Mouse (Mus musculus) liver, embryonic 14.5 days (tissue): ENCODE results near the gene F11r. TPM values are rescaled to one million over a fixed set of nuclear protein-coding genes. Genes with fewer than 3 reads are reported as not detected.
A peak's percentile ranks its signal among the peaks of the same experiment; 100 is the strongest.

Source experiments
- ATAC-seq: fragments of 200-750 bp; cut with Nextera tagmentation; 2 replicates; pipeline ENCODE4 v1.8.0; 2017; ENCODE audit warnings: moderate number of reproducible peaks, mild to moderate bottlenecking, moderate library complexity; ENCODE audit not compliant: insufficient read depth
- DNase-seq, 3 experiments: peaks; one replicate each; pipeline ENCODE4 v3.0.0-alpha.2; 2012 to 2013; ENCODE audit warnings: low read depth in 3 of 3, low spot score in 3 of 3
- H3K27ac ChIP-seq: fragments of 300-500 bp; sonication (generic); 2 replicates; pipeline ENCODE4 v1.5.1; 2014; ENCODE audit warnings: moderate library complexity, mild to moderate bottlenecking, control low read depth, inconsistent platforms
- H3K27me3 ChIP-seq: fragments of 300-500 bp; sonication (generic); 2 replicates; pipeline ENCODE4 v1.6.1; 2014; ENCODE audit warnings: mild to moderate bottlenecking, low read length, moderate library complexity; ENCODE audit not compliant: control insufficient read depth, insufficient read depth
- H3K36me3 ChIP-seq: fragments of 300-500 bp; sonication (generic); replicated peaks from 2 replicates; pipeline ENCODE4 v1.6.1; 2014; ENCODE audit warnings: low read depth; ENCODE audit not compliant: control insufficient read depth, insufficient read depth
- H3K4me1 ChIP-seq, 2 experiments: fragments of 200-500 bp in 1 of 2; fragments of 300-500 bp in 1 of 2; sonication (generic) in 1 of 2; replicated peaks; 2 replicates each; pipeline ENCODE4 v1.6.1; 2012 to 2014; ENCODE audit warnings: antibody characterized with exemption in 1 of 2, inconsistent platforms in 1 of 2, low read length in 1 of 2; ENCODE audit not compliant: control insufficient read depth in 2 of 2, insufficient read depth in 2 of 2
- H3K4me2 ChIP-seq: fragments of 300-500 bp; sonication (generic); 2 replicates; pipeline ENCODE4 v1.6.1; 2014; ENCODE audit warnings: low read depth, mild to moderate bottlenecking, control low read depth, moderate library complexity
- H3K4me3 ChIP-seq, 2 experiments: fragments of 200-500 bp in 1 of 2; fragments of 300-500 bp in 1 of 2; sonication (generic) in 1 of 2; 2 replicates each; pipeline ENCODE4 v1.5.1; 2012 to 2014; ENCODE audit warnings: low read depth in 2 of 2, low read length in 2 of 2, mild to moderate bottlenecking in 2 of 2, control low read depth in 1 of 2, inconsistent platforms in 1 of 2, moderate library complexity in 1 of 2; ENCODE audit not compliant: insufficient read depth in 1 of 2
- H3K9ac ChIP-seq: fragments of 300-500 bp; sonication (generic); replicated peaks from 2 replicates; pipeline ENCODE4 v1.6.1; 2014; ENCODE audit warnings: mild to moderate bottlenecking, control low read depth, moderate library complexity
- H3K9me3 ChIP-seq: fragments of 300-500 bp; sonication (generic); 2 replicates; pipeline ENCODE4 v1.6.1; 2016; ENCODE audit warnings: low read length, mixed read lengths; ENCODE audit not compliant: control insufficient read depth
- CTCF ChIP-seq: IDR thresholded peaks from 2 replicates; pipeline ENCODE4 v1.5.1; 2016; ENCODE audit warnings: antibody characterized with exemption, low read depth, control low read depth
- EP300 ChIP-seq: IDR thresholded peaks from 2 replicates; pipeline ENCODE4 v1.6.1; 2016; ENCODE audit warnings: antibody characterized with exemption, low read depth
- WGBS: fragments of 180-500 bp; shearing (Covaris S2); extraction: QIAGEN DNeasy Blood & Tissue Kit; methylation state at CpG from one replicate; pipeline ENCODE4 v1.1.7; 2014; ENCODE audit not compliant: insufficient replicate concordance; 5-methylcytosine and 5-hydroxymethylcytosine counted together
- polyA plus RNA-seq, 2 experiments: library from polyadenylated mRNA; depleted of rRNA in 1 of 2; stranded (reverse) in 1 of 2; unstranded in 1 of 2; fragments of >200 nt; fragmentation: Nextera tagmentation in 1 of 2; extraction: Ambion mirVana in 1 of 2; gene quantifications; 2 replicates each; pipeline versions ENCODE4 v1.2.1 to v1.2.3; 2012 to 2014

The F11r gene
- polyA plus RNA-seq, 2 experiments: 11.9 to 13.6 TPM

DNA sequence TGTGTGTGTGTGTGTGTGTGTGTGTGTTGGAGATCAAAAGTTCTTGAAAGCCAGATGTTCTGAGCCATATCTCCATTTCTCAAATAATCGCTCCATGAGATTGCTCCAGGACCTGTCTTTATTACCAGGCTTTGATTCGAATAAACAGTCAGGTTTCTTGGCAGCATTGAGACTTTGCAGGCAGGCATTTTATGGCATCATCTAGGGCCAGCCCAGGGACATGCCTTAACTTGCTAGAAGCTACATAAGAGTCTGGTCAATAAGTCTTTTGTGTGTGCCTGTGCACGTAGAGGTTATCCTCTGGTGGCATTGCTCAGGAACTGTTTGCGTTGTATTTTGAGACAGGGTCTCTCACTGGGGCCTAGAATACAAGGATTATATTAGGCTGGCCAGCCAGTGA, 36.2 kb downstream of the F11r start:
- Histone ChIP-seq H3K9me3 (no peaks in the 10 kb centered on the region), H3K36me3 (no peaks in the 10 kb centered on the region), H3K27ac (no peak overlapping the region), H3K4me1 (no peaks in the 10 kb centered on the region; a peak in 1 of 4 replicates), H3K4me3 (no peak overlapping the region), H3K9ac (no peak overlapping the region), H3K4me2 (no peak overlapping the region), H3K27me3 (no peaks in the 10 kb centered on the region)
- WGBS: 65% methylated on average over 4 of the region's 4 CpGs
- ATAC-seq (no peak), DNase-seq (no peak)
- TF ChIP-seq CTCF: no peak
- no peak for TF ChIP-seq EP300

- Histone ChIP-seq H3K36me3 (no peaks in the 10 kb centered on the region), H3K9me3 (no peaks in the 10 kb centered on the region), H3K4me2 (no peak overlapping the region), H3K4me1 (no peaks in the 10 kb centered on the region; a peak in 1 of 4 replicates), H3K27ac (no peak overlapping the region), H3K9ac (no peak overlapping the region), H3K27me3 (no peaks in the 10 kb centered on the region), H3K4me3 (no peak overlapping the region)
- DNase-seq (no peak), ATAC-seq (no peak)
- TF ChIP-seq CTCF: no peak
- no peak for TF ChIP-seq EP300
- WGBS: 45% methylated on average over 9 of the region's 9 CpGs
These were observed 36.7 kb downstream of the F11r start for GRCm38 (mm10) chr1:171473920-171474640.

GRCm38 (mm10) chr1:171477123-171477522, 39.8 kb downstream of the F11r start:
- Histone ChIP-seq H3K9ac (no peak overlapping the region), H3K27ac (no peak overlapping the region), H3K36me3 (no peaks in the 10 kb centered on the region), H3K4me3 (no peak overlapping the region), H3K9me3 (no peaks in the 10 kb centered on the region), H3K4me1 (no peaks in the 10 kb centered on the region; a peak in 1 of 4 replicates), H3K27me3 (no peaks in the 10 kb centered on the region), H3K4me2 (no peak overlapping the region)
- 54% methylated on average over 8 of the region's 8 CpGs for WGBS
- DNase-seq (no peak), ATAC-seq (no peak)
- TF ChIP-seq CTCF: no peak
- TF ChIP-seq EP300: no peak

DNA sequence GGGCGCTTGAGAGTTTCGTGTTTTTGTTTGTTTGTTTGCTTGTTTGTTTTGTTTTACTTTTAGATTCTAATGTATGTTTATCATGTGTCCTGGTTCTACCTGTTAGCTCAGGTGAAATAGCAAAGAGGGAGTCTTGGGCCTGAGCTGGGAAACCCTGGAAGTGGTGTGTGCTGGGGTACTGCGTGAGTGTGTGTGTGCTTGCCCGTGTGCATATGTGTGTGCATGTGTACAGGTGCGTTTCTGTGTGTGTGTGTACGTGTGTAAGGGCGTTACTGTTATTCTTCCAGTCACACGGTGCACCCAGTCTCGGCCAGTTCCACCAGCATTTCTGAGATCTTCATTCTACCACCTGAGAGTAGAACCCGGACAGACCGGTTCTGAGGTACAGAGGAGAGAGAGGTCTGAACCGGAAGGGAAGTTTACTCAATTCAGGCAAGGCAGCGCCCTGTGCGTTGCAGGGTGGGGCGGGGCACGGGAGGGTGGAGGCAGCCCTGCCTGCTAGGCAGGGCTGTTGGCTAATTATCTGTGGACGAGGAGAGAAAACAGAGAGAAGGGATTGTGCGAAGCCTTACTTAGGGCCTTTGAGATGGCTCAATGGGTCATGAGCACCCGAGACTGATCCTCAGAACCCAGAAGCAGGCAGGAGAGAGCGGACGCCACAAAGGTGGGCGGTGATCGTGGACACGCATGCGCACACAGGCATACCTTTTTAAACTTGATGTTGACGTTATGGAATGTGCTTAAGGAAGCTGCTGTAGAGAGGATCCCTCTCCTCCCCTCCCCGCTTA, 40.6 kb downstream of the F11r start:
- Histone ChIP-seq H3K9ac (no peak overlapping the region; the same call in 1 of the 2 replicates), H3K27me3 (no peaks in the 10 kb centered on the region), H3K9me3 (no peaks in the 10 kb centered on the region; the same call in 1 of the 2 replicates), H3K36me3 (no peaks in the 10 kb centered on the region), H3K4me2 (peak overlapping the region; percentile 40), H3K4me1 (no peaks in the 10 kb centered on the region; a peak in 1 of 4 replicates), H3K27ac (no peak overlapping the region), H3K4me3 (peak overlapping the region; percentile 34 to 49)
- no peak for ATAC-seq
- WGBS: 54% methylated on average over 27 of the region's 27 CpGs
- DNase-seq: peak in 2 of 3 experiments; percentile 12 to 33
- TF ChIP-seq CTCF (no peak), EP300 (no peak)

DNA sequence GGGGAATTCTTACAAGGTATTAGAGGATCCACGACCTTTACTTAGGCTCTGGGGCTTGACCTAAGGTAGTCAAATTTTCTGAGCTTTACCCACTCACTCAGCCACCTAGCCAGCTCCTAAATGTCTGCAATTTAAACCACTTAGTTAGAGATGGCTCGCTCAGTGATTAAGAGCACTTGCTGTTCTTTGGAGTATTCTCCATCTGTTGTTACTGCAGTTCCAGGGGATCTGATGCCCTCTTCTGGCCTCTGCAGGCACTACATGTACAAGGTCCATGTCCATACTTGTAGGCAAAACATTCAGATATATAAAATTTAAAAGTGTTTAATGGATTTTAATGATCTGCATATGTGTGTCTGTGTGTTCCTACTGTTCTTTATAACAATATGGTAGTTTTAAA, 41.6 kb downstream of the F11r start:
- no peaks in the 10 kb centered on the region for H3K27me3 ChIP-seq

More for the DNA sequence above, 41.6 kb downstream of the F11r start:
- Histone ChIP-seq H3K9me3 (no peaks in the 10 kb centered on the region; the same call in none of the 2 replicates), H3K4me2 (no peak overlapping the region), H3K27ac (no peak overlapping the region), H3K4me3 (no peak overlapping the region), H3K9ac (no peak overlapping the region), H3K36me3 (no peaks in the 10 kb centered on the region), H3K4me1 (no peaks in the 10 kb centered on the region; a peak in 1 of 4 replicates)
- TF ChIP-seq EP300: no peak
- TF ChIP-seq CTCF: peak; percentile 73
- no peak for ATAC-seq
- DNase-seq: peak in 1 of 3 experiments; percentile 24
- WGBS: 42% methylated on average over 2 of the region's 2 CpGs
